Mouse (Mus musculus) midbrain, embryonic 13.5 days (tissue): ENCODE results near the gene Rin2. TPM values are rescaled to one million over a fixed set of nuclear protein-coding genes. Genes with fewer than 3 reads are reported as not detected.

Experiments
- ATAC-seq: fragments of 200-750 bp; cut with Nextera tagmentation; 2 replicates; pipeline ENCODE4 v1.8.0; 2017; ENCODE audit warnings: mild to moderate bottlenecking, moderate TSS enrichment, moderate library complexity
- H3K27ac ChIP-seq: fragments of 300-500 bp; sonication (generic); 2 replicates; pipeline ENCODE4 v1.5.1; 2015; ENCODE audit warnings: inconsistent platforms, mild to moderate bottlenecking, moderate library complexity
- H3K27me3 ChIP-seq: fragments of 300-500 bp; sonication (generic); 2 replicates; pipeline ENCODE4 v1.6.1; 2015; ENCODE audit warnings: mild to moderate bottlenecking, inconsistent platforms
- H3K36me3 ChIP-seq: fragments of 300-500 bp; sonication (generic); 2 replicates; pipeline ENCODE4 v1.6.1; 2015; ENCODE audit warnings: mild to moderate bottlenecking, inconsistent platforms
- H3K4me1 ChIP-seq: fragments of 300-500 bp; sonication (generic); replicated peaks from 2 replicates; pipeline ENCODE4 v1.6.1; 2015; ENCODE audit warnings: inconsistent platforms
- H3K4me2 ChIP-seq: fragments of 300-500 bp; sonication (generic); replicated peaks from 2 replicates; pipeline ENCODE4 v1.6.1; 2015; ENCODE audit warnings: moderate library complexity, mild to moderate bottlenecking, inconsistent platforms
- H3K4me3 ChIP-seq: fragments of 300-500 bp; sonication (generic); replicated peaks from 2 replicates; pipeline ENCODE4 v1.5.1; 2015; ENCODE audit warnings: mild to moderate bottlenecking, inconsistent platforms
- H3K9ac ChIP-seq: fragments of 300-500 bp; sonication (generic); replicated peaks from 2 replicates; pipeline ENCODE4 v1.6.1; 2015; ENCODE audit warnings: mild to moderate bottlenecking, inconsistent platforms
- H3K9me3 ChIP-seq: fragments of 300-500 bp; sonication (generic); 2 replicates; pipeline ENCODE4 v1.6.1; 2016; ENCODE audit warnings: mild to moderate bottlenecking, inconsistent platforms
- WGBS: fragments of 180-500 bp; shearing (Covaris S2); methylation state at CpG from one replicate; pipeline ENCODE4 v1.1.7; 2015; 5-methylcytosine and 5-hydroxymethylcytosine counted together
- polyA plus RNA-seq: library from polyadenylated mRNA; unstranded; fragments of >200 nt; fragmentation: Nextera tagmentation; extraction: Ambion mirVana; gene quantifications from 2 replicates; pipeline ENCODE4 v1.2.1, GENCODE M21; 2015

Gene Rin2
- 11.9 and 12.8 TPM in 2 replicates for polyA plus RNA-seq

DNA sequence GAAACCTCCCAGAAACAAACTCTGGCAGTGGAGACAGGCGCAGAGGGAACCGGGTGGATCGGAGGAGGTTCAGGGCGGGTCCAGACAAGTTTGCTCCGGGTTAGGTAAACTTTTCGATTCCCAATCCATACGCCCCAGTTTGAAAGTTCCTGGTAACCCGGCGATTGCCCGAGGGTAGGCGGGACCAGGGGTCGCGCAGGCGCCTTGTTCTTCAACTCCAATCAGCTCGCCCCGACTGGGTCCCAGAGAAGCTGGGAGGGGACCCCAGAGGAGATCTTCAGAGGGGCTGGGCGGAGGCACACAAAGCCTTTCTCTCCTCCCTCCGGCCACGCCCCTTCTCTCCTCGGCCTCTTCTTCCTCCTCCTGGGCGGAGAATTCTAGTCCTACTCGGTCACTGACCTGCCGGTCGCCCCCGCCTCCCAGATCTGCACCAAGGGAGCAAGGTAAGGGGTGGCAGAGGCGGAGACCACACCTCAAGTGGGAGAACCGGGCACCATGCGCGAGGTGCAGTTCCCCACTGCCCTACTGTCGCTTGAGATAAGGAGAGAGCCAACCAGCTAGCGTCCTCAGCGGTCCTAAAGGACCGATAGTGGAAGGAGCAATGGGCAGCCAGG lies at the start of gene Rin2:
TSS of gene Rin2 (plus strand) at position 74 of the 614 bp plus-strand sequence.
- Histone ChIP-seq H3K9me3 (no peaks in the 10 kb centered on the region), H3K4me3 (peak within 1 kb of the TSS; percentile 69), H3K27me3 (peaks cover 9% of the 10 kb centered on the region; the same call in 1 of the 2 replicates), H3K36me3 (no peaks in the 10 kb centered on the region), H3K9ac (peak within 1 kb of the TSS; percentile 75), H3K4me1 (peaks cover 18% of the 10 kb centered on the region), H3K27ac (no peak within 1 kb of the TSS), H3K4me2 (peak within 1 kb of the TSS; percentile 93)
- WGBS, result 0% methylated on average over 33 of the region's 33 CpGs
- ATAC-seq, result peak; percentile 85

- Histone ChIP-seq H3K9ac (no peak overlapping the region), H3K9me3 (no peaks in the 10 kb centered on the region), H3K27ac (no peak overlapping the region), H3K4me2 (no peak overlapping the region), H3K4me3 (no peak overlapping the region), H3K36me3 (no peaks in the 10 kb centered on the region), H3K4me1 (no peaks in the 10 kb centered on the region), H3K27me3 (no peaks in the 10 kb centered on the region)
- no peak for ATAC-seq
- 74% methylated on average over 6 of the region's 6 CpGs for WGBS
Observed at GRCm38 (mm10) chr2:145631123-145631798, 43.8 kb upstream of the Rin2 start.

DNA sequence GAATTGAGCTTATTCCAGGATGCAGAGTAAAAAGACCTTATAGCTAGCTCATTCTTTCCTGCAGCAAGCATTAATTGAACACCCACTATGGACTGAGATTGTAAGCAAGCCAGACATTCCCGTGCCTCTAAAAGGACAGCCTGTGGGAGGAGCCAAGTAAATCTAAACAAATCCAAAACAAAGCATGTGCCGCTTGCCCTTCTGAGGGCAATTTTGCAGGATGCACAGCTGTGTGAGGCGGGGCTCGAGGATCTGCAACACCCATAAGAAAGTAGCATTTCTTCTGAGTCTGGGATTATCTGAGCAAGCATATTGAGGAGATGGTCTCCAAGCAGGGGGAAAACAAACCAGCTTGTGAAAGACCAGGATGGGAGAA lies 43.2 kb upstream of the Rin2 start:
- no peak overlapping the region for H3K4me3 ChIP-seq
- H3K27ac ChIP-seq, result no peak overlapping the region
- no peaks in the 10 kb centered on the region for H3K9me3 ChIP-seq
- 54% methylated on average over 4 of the region's 4 CpGs for WGBS
- H3K4me2 ChIP-seq, result no peak overlapping the region
- H3K27me3 ChIP-seq, result no peaks in the 10 kb centered on the region
- no peaks in the 10 kb centered on the region for H3K4me1 ChIP-seq
- no peaks in the 10 kb centered on the region for H3K36me3 ChIP-seq
- no peak overlapping the region for H3K9ac ChIP-seq
- no peak for ATAC-seq

- H3K9ac ChIP-seq, result no peak overlapping the region
- no peaks in the 10 kb centered on the region for H3K4me1 ChIP-seq
- no peaks in the 10 kb centered on the region for H3K27me3 ChIP-seq
- ATAC-seq, result no peak
- H3K4me2 ChIP-seq, result no peak overlapping the region
- no peaks in the 10 kb centered on the region for H3K9me3 ChIP-seq
- H3K4me3 ChIP-seq, result no peak overlapping the region
- no peaks in the 10 kb centered on the region for H3K36me3 ChIP-seq
- no peak overlapping the region for H3K27ac ChIP-seq
- WGBS, result 73% methylated on average over 5 of the region's 5 CpGs
Observed at GRCm38 (mm10) chr2:145633811-145634210, 41.2 kb upstream of the Rin2 start.

DNA sequence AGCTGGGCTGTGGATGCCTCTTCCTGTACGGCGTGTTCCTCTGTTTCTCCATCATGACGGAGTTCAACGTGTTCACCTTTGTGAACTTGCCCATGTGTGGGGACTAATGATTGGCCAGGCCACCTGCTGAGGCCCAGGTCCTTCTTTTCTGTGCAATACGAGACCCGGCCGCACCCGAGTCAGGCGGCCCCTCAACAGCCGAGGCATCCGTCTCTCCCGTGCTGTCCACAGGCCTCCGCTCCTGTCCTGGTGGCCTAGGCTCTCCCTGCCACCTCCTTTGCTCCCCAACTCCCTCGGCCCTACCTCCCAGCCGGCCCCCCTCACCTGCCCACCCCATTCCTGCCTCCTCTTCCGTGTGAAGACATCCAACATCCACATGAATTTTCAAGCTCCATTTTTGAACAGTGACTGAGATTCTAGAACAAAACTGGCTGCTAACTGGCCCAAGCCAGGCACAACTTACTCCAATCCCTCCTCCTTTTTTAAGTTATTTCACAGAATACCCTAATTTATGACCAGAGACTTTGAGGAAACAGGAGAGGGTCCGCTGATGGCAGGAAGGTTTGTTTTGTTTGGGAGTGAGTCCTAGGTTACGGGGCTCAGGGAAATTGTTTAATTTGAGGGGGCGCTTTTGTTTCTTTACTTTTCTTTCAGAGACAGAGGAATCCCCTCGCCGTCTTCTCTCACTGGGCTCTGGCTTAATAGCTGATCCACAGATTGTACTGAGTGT lies 34.6 kb upstream of the Rin2 start:
- Histone ChIP-seq H3K9ac (no peak overlapping the region), H3K4me1 (no peaks in the 10 kb centered on the region), H3K9me3 (no peaks in the 10 kb centered on the region), H3K4me3 (no peak overlapping the region), H3K36me3 (no peaks in the 10 kb centered on the region), H3K4me2 (no peak overlapping the region), H3K27me3 (no peaks in the 10 kb centered on the region), H3K27ac (no peak overlapping the region)
- ATAC-seq, result no peak
- 83% methylated on average over 21 of the region's 21 CpGs for WGBS

- Histone ChIP-seq H3K27ac (no peak overlapping the region), H3K9me3 (no peaks in the 10 kb centered on the region), H3K4me1 (no peaks in the 10 kb centered on the region), H3K4me2 (no peak overlapping the region), H3K9ac (no peak overlapping the region), H3K4me3 (no peak overlapping the region), H3K36me3 (no peaks in the 10 kb centered on the region), H3K27me3 (no peaks in the 10 kb centered on the region)
- ATAC-seq, result no peak
- WGBS, result 32% methylated on average over 12 of the region's 12 CpGs
Observed at GRCm38 (mm10) chr2:145655373-145655960, 19.5 kb upstream of the Rin2 start.

- Histone ChIP-seq H3K9me3 (no peaks in the 10 kb centered on the region), H3K4me2 (no peak overlapping the region), H3K4me1 (no peaks in the 10 kb centered on the region), H3K36me3 (no peaks in the 10 kb centered on the region), H3K27me3 (no peaks in the 10 kb centered on the region), H3K4me3 (no peak overlapping the region), H3K27ac (no peak overlapping the region), H3K9ac (no peak overlapping the region)
- 37% methylated on average over 3 of the region's 3 CpGs for WGBS
- ATAC-seq, result no peak
Observed at GRCm38 (mm10) chr2:145656121-145656520, 18.9 kb upstream of the Rin2 start.

DNA sequence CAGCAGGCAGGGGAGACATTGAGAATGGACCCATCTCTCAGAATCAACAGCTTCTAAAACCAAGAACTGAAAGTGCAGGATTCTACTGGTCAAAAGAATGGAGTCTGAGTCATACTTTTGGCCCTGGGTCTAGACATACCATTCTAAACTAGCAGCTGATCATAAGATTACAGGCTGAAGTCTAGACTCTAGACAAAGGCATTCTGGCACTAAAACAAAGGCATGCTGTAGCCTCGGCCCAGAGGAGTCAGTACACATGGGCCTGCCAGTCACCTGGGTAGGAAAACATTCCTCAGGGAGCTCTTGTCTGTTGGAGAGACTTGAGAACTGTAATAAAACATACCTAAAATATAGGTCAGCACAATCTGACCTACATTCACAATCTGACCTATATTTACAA lies 18.3 kb upstream of the Rin2 start:
- Histone ChIP-seq H3K9me3 (no peaks in the 10 kb centered on the region), H3K27me3 (no peaks in the 10 kb centered on the region), H3K4me2 (no peak overlapping the region), H3K27ac (no peak overlapping the region), H3K4me3 (no peak overlapping the region), H3K4me1 (no peaks in the 10 kb centered on the region), H3K9ac (no peak overlapping the region), H3K36me3 (no peaks in the 10 kb centered on the region)
- no peak for ATAC-seq
- WGBS, result 61% methylated on average over 1 of the region's 1 CpGs

- H3K9me3 ChIP-seq, result no peaks in the 10 kb centered on the region
- no peaks in the 10 kb centered on the region for H3K27me3 ChIP-seq
- H3K27ac ChIP-seq, result no peak overlapping the region
- no peak overlapping the region for H3K4me2 ChIP-seq
- H3K4me1 ChIP-seq, result no peaks in the 10 kb centered on the region
- 71% methylated on average over 7 of the region's 7 CpGs for WGBS
- no peak for ATAC-seq
- H3K4me3 ChIP-seq, result no peak overlapping the region
- H3K36me3 ChIP-seq, result no peaks in the 10 kb centered on the region
- no peak overlapping the region for H3K9ac ChIP-seq
Observed at GRCm38 (mm10) chr2:145661242-145661641, 13.8 kb upstream of the Rin2 start.

DNA sequence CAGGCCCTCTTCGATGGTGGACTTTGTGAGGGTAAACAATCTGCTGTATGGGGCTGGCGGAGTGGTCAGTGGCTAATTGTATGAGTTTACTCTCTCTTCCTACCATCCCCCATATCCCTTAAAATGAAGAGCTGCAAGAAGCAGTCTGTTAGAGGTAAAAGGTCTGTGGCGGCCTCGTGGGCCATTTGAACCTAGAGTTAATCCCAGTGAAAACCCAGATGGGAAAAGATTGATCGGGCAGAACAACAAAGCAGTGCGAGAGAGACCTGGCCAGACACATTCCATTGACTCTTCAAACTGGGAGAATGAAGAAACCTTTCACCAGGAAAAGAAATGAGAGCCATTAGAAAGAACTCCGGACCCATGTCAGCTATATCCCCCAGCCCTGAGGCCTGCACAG lies 11.1 kb upstream of the Rin2 start:
- ATAC-seq, result no peak
- Histone ChIP-seq H3K9ac (no peak overlapping the region), H3K36me3 (no peaks in the 10 kb centered on the region), H3K4me2 (no peak overlapping the region), H3K4me1 (no peaks in the 10 kb centered on the region), H3K4me3 (no peak overlapping the region), H3K27ac (no peak overlapping the region), H3K27me3 (no peaks in the 10 kb centered on the region), H3K9me3 (no peaks in the 10 kb centered on the region)
- 75% methylated on average over 7 of the region's 7 CpGs for WGBS

- 86% methylated on average over 2 of the region's 2 CpGs for WGBS
Observed at GRCm38 (mm10) chr2:145664311-145664710, 10.7 kb upstream of the Rin2 start.

GRCm38 (mm10) chr2:145668135-145668534 lies 6.9 kb upstream of the Rin2 start:
- 82% methylated on average over 4 of the region's 4 CpGs for WGBS
- no peaks in the 10 kb centered on the region for H3K36me3 ChIP-seq
- no peak for ATAC-seq
- no peak overlapping the region for H3K4me3 ChIP-seq
- H3K4me2 ChIP-seq, result no peak overlapping the region
- H3K9me3 ChIP-seq, result no peaks in the 10 kb centered on the region
- no peak overlapping the region for H3K27ac ChIP-seq
- no peak overlapping the region for H3K9ac ChIP-seq
- H3K27me3 ChIP-seq, result peaks cover 1% of the 10 kb centered on the region; the same call in 1 of the 2 replicates
- H3K4me1 ChIP-seq, result no peaks in the 10 kb centered on the region

More at GRCm38 (mm10) chr2:145664311-145664710, 10.7 kb upstream of the Rin2 start:
- ATAC-seq, result no peak
- Histone ChIP-seq H3K27ac (no peak overlapping the region), H3K36me3 (no peaks in the 10 kb centered on the region), H3K4me1 (no peaks in the 10 kb centered on the region), H3K27me3 (no peaks in the 10 kb centered on the region), H3K9ac (no peak overlapping the region), H3K4me3 (no peak overlapping the region), H3K4me2 (no peak overlapping the region), H3K9me3 (no peaks in the 10 kb centered on the region)
